Mouse (Mus musculus) hindbrain, embryonic 12.5 days (tissue): ENCODE results near the gene Fbxl2. TPM values are rescaled to one million over a fixed set of nuclear protein-coding genes. Genes with fewer than 3 reads are reported as not detected.
A peak's percentile ranks its signal among the peaks of the same experiment; 100 is the strongest.

Experiments used
- ATAC-seq: fragments of 200-750 bp; cut with Nextera tagmentation; 2 replicates; pipeline ENCODE4 v1.8.0; 2017; ENCODE audit warnings: moderate TSS enrichment; ENCODE audit not compliant: low FRiP score
- H3K27ac ChIP-seq: fragments of 300-500 bp; sonication (generic); 2 replicates; pipeline ENCODE4 v1.5.1; 2016; ENCODE audit warnings: mild to moderate bottlenecking
- H3K27me3 ChIP-seq: fragments of 300-500 bp; sonication (generic); 2 replicates; pipeline ENCODE4 v1.6.1; 2016; ENCODE audit warnings: mild to moderate bottlenecking
- H3K36me3 ChIP-seq: fragments of 300-500 bp; sonication (generic); 2 replicates; pipeline ENCODE4 v1.6.1; 2016; ENCODE audit warnings: mild to moderate bottlenecking
- H3K4me1 ChIP-seq: fragments of 300-500 bp; sonication (generic); 2 replicates; pipeline ENCODE4 v1.6.1; 2016
- H3K4me2 ChIP-seq: fragments of 300-500 bp; sonication (generic); replicated peaks from 2 replicates; pipeline ENCODE4 v1.6.1; 2016; ENCODE audit warnings: mild to moderate bottlenecking
- H3K4me3 ChIP-seq: fragments of 300-500 bp; sonication (generic); 2 replicates; pipeline ENCODE4 v1.5.1; 2016; ENCODE audit warnings: mild to moderate bottlenecking
- H3K9ac ChIP-seq: fragments of 300-500 bp; sonication (generic); 2 replicates; pipeline ENCODE4 v1.6.1; 2016; ENCODE audit warnings: mild to moderate bottlenecking, moderate library complexity
- H3K9me3 ChIP-seq: fragments of 300-500 bp; sonication (generic); replicated peaks from 2 replicates; pipeline ENCODE4 v1.6.1; 2016; ENCODE audit warnings: mild to moderate bottlenecking
- WGBS: fragments of 180-500 bp; shearing (Covaris S2); methylation state at CpG from one replicate; pipeline ENCODE4 v1.1.7; 2016; 5-methylcytosine and 5-hydroxymethylcytosine counted together
- polyA plus RNA-seq: library from polyadenylated mRNA; unstranded; fragments of >200 nt; fragmentation: Nextera tagmentation; extraction: Ambion mirVana; gene quantifications from 2 replicates; pipeline ENCODE4 v1.2.1, GENCODE M21; 2016

Gene Fbxl2
- polyA plus RNA-seq, 1 experiment from 2014 or later, result 13.0 TPM

DNA sequence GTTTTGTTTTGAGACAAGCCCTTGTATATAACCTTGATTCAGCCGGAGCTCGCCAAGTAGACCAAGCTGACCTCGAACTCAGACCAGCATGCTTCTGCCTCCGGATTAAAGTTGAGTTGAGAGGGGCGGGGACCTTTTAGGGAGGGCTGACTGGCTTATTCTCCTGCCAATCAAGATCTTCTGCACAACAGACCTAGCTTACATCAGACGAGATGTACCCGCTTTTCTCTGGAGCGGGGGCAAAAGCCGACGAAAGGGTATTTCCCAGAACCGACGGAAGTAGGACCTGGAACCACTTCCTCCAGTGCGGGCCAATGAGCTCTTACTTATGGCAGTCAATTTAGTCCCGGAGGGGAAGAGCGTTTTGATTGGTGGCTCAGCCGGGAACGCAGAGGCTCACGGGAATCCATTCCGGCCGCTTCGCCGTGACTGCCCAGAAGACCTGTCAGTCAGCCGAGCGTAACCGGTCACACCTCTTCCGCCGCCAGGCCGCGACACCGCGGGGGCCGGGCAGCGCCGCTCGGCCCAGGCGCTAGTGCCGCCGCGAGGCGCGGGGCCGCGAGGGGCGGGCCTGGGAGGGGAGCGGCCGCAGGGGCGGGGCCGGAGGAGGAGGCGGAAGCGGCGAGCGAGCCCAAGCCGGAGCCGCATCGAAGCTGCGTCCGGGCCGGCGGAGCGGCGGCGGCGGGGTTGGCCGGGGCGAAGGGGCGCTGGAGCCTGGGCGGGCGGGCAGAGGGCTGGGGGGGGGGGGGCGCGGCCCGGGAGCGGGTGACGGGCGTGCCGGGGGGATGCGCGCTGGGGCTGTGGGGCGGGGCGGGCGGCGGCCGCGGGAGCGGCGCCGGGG lies 115.2 kb downstream of the Fbxl2 start, which contains the start of gene Ubp1:
Gene Ubp1 (plus strand): TSS at position 401 of the 841 bp plus-strand sequence.
- Histone ChIP-seq H3K9me3 (no peaks in the 10 kb centered on the region), H3K36me3 (no peaks in the 10 kb centered on the region), H3K27me3 (no peaks in the 10 kb centered on the region), H3K4me1 (peaks cover 21% of the 10 kb centered on the region), H3K9ac (peak within 1 kb of the TSS; percentile 96), H3K4me3 (peak within 1 kb of the TSS; percentile 99), H3K4me2 (peak within 1 kb of the TSS; percentile 77), H3K27ac (peak within 1 kb of the TSS; percentile 93)
- WGBS, result under 1% methylated on average over 45 of the region's 86 CpGs
- peak; percentile 97 for ATAC-seq

DNA sequence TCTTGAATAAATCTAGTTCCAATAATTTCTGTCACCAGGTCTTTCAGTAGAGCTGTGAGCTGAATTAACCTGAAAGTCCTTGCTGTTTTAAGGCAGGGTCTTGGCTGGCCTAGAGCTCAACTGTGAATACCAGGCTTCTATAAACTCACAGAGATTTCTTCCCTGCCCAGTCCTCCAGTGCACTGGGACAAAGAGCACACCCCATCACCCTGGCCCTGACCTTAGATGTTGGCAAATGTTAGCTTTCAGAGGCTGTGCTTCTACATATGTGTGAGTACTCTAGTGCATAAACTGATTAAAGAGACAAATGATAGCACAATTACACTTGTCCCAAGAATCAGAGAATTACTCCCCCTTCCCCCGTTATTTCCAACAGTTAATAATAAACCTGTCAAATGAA lies 116.3 kb downstream of the Fbxl2 start:
- Histone ChIP-seq H3K4me2 (no peak overlapping the region), H3K4me3 (no peak overlapping the region), H3K27me3 (no peaks in the 10 kb centered on the region), H3K4me1 (peaks cover 21% of the 10 kb centered on the region), H3K9ac (no peak overlapping the region), H3K36me3 (no peaks in the 10 kb centered on the region; the same call in 1 of the 2 replicates), H3K9me3 (no peaks in the 10 kb centered on the region), H3K27ac (no peak overlapping the region)
- no peak for ATAC-seq
- 77% methylated on average over 1 of the region's 1 CpGs for WGBS

DNA sequence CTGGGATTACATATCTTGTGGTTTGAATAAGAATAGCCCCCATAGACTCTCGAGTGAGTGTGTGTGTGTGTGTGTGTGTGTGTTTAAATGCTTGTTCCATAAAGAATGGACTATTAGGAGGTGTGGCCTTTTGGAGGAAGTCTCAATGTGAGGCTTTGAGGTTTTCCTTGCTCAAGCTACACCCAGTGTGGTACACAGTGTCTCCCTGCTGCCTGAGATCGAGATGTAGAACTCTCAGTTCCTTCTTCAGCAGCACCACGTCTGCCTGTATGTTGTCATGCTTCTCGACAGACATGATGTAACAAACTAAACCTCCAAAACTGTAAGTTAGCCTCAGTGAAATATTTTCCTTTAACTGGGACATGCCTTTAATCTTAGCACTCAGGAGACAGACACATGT lies 117.4 kb downstream of the Fbxl2 start:
- Histone ChIP-seq H3K36me3 (no peaks in the 10 kb centered on the region; the same call in 1 of the 2 replicates), H3K27ac (no peak overlapping the region), H3K4me3 (no peak overlapping the region), H3K9me3 (no peaks in the 10 kb centered on the region), H3K4me2 (no peak overlapping the region), H3K27me3 (no peaks in the 10 kb centered on the region), H3K4me1 (peaks cover 20% of the 10 kb centered on the region), H3K9ac (no peak overlapping the region)
- ATAC-seq, result no peak
- WGBS, result 90% methylated on average over 4 of the region's 4 CpGs

DNA sequence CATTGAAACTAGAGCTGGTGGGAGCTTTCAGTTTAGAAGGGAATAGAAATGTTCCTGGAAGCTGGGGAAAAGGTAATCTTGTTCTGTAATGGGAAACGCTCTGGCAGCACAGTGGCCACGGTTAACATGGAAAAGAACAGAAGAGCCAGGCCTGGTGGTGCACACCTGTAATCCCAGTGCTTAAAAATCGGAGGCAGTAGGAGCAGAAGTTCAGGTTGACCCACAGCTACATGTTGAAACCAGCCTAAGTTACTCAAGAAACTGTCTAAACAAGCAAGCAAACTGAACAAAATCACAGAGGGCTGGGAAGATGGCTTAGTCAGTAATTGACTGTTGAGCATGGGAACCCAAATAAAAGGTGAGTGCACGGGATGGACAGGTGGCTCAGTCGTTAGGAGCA lies 121.1 kb downstream of the Fbxl2 start:
- H3K9ac ChIP-seq, result no peak overlapping the region
- no peaks in the 10 kb centered on the region for H3K27me3 ChIP-seq
- H3K9me3 ChIP-seq, result no peaks in the 10 kb centered on the region
- H3K36me3 ChIP-seq, result peaks cover 21% of the 10 kb centered on the region
- no peak overlapping the region for H3K4me3 ChIP-seq
- no peaks in the 10 kb centered on the region for H3K4me1 ChIP-seq
- WGBS, result 93% methylated on average over 5 of the region's 5 CpGs
- H3K4me2 ChIP-seq, result no peak overlapping the region
- ATAC-seq, result no peak
- no peak overlapping the region for H3K27ac ChIP-seq

DNA sequence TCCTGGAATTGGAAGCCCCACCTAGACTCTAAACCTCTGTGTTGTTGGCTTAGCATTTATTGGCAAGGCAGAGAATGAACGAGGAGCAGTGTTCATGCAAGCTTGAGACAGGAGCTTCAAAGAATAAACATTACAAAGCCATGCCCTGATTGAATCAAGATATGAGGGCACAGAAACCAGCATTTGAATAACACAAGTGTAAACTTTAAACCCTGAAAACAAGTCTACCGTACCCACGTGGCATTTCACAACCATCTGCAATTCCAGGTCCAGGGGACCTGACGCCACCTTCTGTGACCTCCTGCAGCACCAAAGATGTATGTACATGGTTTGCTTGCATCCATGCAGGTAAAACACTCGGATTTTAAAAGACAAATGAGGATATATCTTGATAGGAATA lies 123.3 kb downstream of the Fbxl2 start:
- Histone ChIP-seq H3K4me3 (no peak overlapping the region), H3K9me3 (no peaks in the 10 kb centered on the region), H3K27me3 (no peaks in the 10 kb centered on the region), H3K36me3 (peaks cover 32% of the 10 kb centered on the region), H3K9ac (no peak overlapping the region), H3K27ac (no peak overlapping the region), H3K4me2 (no peak overlapping the region), H3K4me1 (no peaks in the 10 kb centered on the region)
- WGBS, result 95% methylated on average over 5 of the region's 5 CpGs
- ATAC-seq, result no peak

DNA sequence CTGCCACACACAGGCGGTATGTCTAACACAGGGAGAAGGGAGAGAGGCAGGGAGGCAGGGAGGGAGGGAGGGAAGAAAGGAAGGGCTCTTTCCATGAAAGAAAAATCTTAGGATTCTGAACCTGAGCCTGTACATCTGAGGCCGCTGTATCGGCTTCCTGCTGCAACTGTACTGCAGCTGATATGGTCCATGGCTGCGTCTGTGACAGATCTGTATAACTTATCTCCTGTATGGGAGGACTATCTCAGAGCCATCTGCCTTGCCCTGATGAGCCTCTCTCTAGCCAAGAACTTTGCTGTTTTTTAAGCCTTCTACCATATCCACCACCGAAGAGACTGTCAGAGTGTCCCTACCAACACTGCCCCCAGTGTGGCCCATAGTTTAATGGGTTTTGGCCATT lies 130.2 kb downstream of the Fbxl2 start:
- Histone ChIP-seq H3K27me3 (no peaks in the 10 kb centered on the region), H3K27ac (no peak overlapping the region), H3K36me3 (peaks cover 67% of the 10 kb centered on the region), H3K4me2 (no peak overlapping the region), H3K9me3 (no peaks in the 10 kb centered on the region), H3K9ac (no peak overlapping the region), H3K4me1 (no peaks in the 10 kb centered on the region), H3K4me3 (no peak overlapping the region)
- ATAC-seq, result no peak
- WGBS, result 96% methylated on average over 5 of the region's 5 CpGs

Other genes starting within 250 kb of the Fbxl2 start
- 47.9 and 53.4 TPM in 2 replicates for gene Ubp1, start 115.3 kb downstream of the Fbxl2 start, polyA plus RNA-seq
- 3.2 and 7.3 TPM in 2 replicates for gene Susd5, start 10.9 kb upstream of the Fbxl2 start, polyA plus RNA-seq